In the genomic region with DNA sequence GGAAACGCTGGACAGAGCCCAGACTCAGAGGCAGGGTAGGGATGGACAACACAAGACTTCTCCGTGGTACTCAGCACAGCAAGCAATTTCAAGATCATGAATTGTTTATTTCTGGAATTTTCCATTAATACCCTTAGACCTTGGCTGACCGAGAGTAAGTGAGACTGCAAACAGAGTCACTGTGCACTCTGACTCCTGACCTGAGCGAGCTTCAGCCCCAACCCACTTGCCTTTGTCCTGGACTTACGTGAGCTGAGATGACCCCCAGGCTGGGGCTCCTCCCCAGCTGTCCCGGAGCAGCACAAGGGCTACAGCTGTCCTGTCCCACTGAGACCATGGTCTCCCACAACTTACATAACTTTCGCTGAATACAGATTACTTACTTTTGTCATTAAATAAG, we compare ENCODE assay signal across 15 mouse cellular contexts. TPM values are rescaled to one million over a fixed set of nuclear protein-coding genes. Genes with fewer than 3 reads are reported as not detected.
DNase-seq lines count a peak whose midpoint lies in the region; ATAC-seq lines count a peak whose summit lies in the region.
"Had no signal": no experiment of that assay in that cellular context is flagged by ENCODE, and none has a peak within 500 bp of the region (broad histone marks: within the 10 kb centered on the region; RNA-seq: fewer than 3 reads in every experiment).

No protein-coding gene starts in this region.

- peak overlapping the region; percentile 49 for H3K9ac ChIP-seq in lung, embryonic 16.5 days (ENCODE audit: low read length)
- H3K9ac ChIP-seq in intestine, embryonic 16.5 days (ENCODE audit: low read depth, low read length) = peak overlapping the region; percentile 34; the same call in 1 of the 2 replicates
- H3K9ac ChIP-seq in stomach, embryonic 15.5 days = no peak overlapping the region; the same call in 1 of the 2 replicates
- H3K9ac ChIP-seq: hindbrain, embryonic 12.5 days had no signal

- H3K27me3 ChIP-seq in heart, embryonic 10.5 days (ENCODE audit: insufficient read depth, poor library complexity, severe bottlenecking) = no peaks in the 10 kb centered on the region
- no peaks in the 10 kb centered on the region for H3K27me3 ChIP-seq in lung, embryonic 16.5 days (ENCODE audit: control insufficient read depth, insufficient read depth, low read depth, low read length)
- peaks cover 3% of the 10 kb centered on the region; the same call in 1 of the 2 replicates for H3K27me3 ChIP-seq in intestine, embryonic 16.5 days (replicated peaks; ENCODE audit: control insufficient read depth, insufficient read depth, low read length)
- H3K27me3 ChIP-seq in stomach, embryonic 15.5 days (replicated peaks) = no peaks in the 10 kb centered on the region
- H3K27me3 ChIP-seq: neural tube, embryonic 13.5 days had no signal

- DNase-seq in heart, embryonic 10.5 days (ENCODE audit: low spot score) = no peak
- no peak for DNase-seq in heart, postnatal 14 days
- DNase-seq in lung, postnatal 25 days (ENCODE audit: low spot score) = no peak
- DNase-seq in Muller cell, postnatal 12 days (ENCODE audit: inconsistent ontology term) = no peak
- DNase-seq: cerebellum, postnatal 25 days; left cerebral cortex, postnatal 4 days; midbrain, embryonic 14.5 days had no signal

- 0 out of 2 replicates have a peak, but pooled peaks cover 8% of the 10 kb centered on the region for H3K36me3 ChIP-seq in heart, embryonic 10.5 days
- H3K36me3 ChIP-seq in lung, embryonic 16.5 days (ENCODE audit: control insufficient read depth, insufficient read depth, low read length) = peaks cover 8% of the 10 kb centered on the region
- H3K36me3 ChIP-seq in intestine, embryonic 16.5 days (ENCODE audit: control insufficient read depth, insufficient read depth, low read length) = no peaks in the 10 kb centered on the region
- H3K36me3 ChIP-seq in stomach, embryonic 15.5 days = no peaks in the 10 kb centered on the region
- H3K36me3 ChIP-seq: hindbrain, embryonic 12.5 days; neural tube, embryonic 13.5 days had no signal

- peak overlapping the region; percentile 76; the same call in 1 of the 2 replicates for H3K27ac ChIP-seq in heart, embryonic 10.5 days
- peak overlapping the region; percentile 95 for H3K27ac ChIP-seq in lung, embryonic 16.5 days (ENCODE audit: low read length)
- peak overlapping the region; percentile 84 for H3K27ac ChIP-seq in intestine, embryonic 16.5 days (ENCODE audit: low read length)
- peak overlapping the region; percentile 83 for H3K27ac ChIP-seq in stomach, embryonic 15.5 days
- H3K27ac ChIP-seq: hindbrain, embryonic 12.5 days had no signal

- 68% methylated on average over 7 of the region's 7 CpGs for WGBS in heart, embryonic 10.5 days
- 34% methylated on average over 7 of the region's 7 CpGs for WGBS in lung, embryonic 16.5 days
- 53% methylated on average over 7 of the region's 7 CpGs for WGBS in intestine, embryonic 16.5 days
- 51% methylated on average over 7 of the region's 7 CpGs for WGBS in stomach, embryonic 15.5 days

- peaks cover 87% of the 10 kb centered on the region for H3K4me1 ChIP-seq in heart, embryonic 10.5 days
- H3K4me1 ChIP-seq in lung, embryonic 16.5 days (replicated peaks; ENCODE audit: control insufficient read depth, insufficient read depth, low read length) = peaks cover 58% of the 10 kb centered on the region
- peaks cover 50% of the 10 kb centered on the region for H3K4me1 ChIP-seq in intestine, embryonic 16.5 days (ENCODE audit: control insufficient read depth, insufficient read depth, low read length)
- H3K4me1 ChIP-seq in stomach, embryonic 15.5 days = peaks cover 51% of the 10 kb centered on the region

- H3K4me2 ChIP-seq in lung, embryonic 16.5 days (ENCODE audit: low read depth, low read length) = peak overlapping the region; percentile 32
- no peak overlapping the region; the same call in 1 of the 2 replicates for H3K4me2 ChIP-seq in intestine, embryonic 16.5 days (ENCODE audit: low read depth, low read length)
- peak overlapping the region; percentile 16; the same call in 1 of the 2 replicates for H3K4me2 ChIP-seq in stomach, embryonic 15.5 days
- H3K4me2 ChIP-seq: hindbrain, embryonic 12.5 days; neural tube, embryonic 13.5 days had no signal

- H3K9me3 ChIP-seq in heart, embryonic 10.5 days = no peaks in the 10 kb centered on the region
- H3K9me3 ChIP-seq in lung, embryonic 16.5 days (ENCODE audit: control insufficient read depth, low read length) = no peaks in the 10 kb centered on the region
- H3K9me3 ChIP-seq in intestine, embryonic 16.5 days (ENCODE audit: control insufficient read depth, low read length) = no peaks in the 10 kb centered on the region
- no peaks in the 10 kb centered on the region for H3K9me3 ChIP-seq in stomach, embryonic 15.5 days
- H3K9me3 ChIP-seq: hindbrain, embryonic 12.5 days; neural tube, embryonic 13.5 days had no signal

- H3K4me3 ChIP-seq in heart, embryonic 10.5 days = no peak overlapping the region
- no peak overlapping the region for H3K4me3 ChIP-seq in lung, embryonic 16.5 days (ENCODE audit: low read length)
- no peak overlapping the region for H3K4me3 ChIP-seq in intestine, embryonic 16.5 days (ENCODE audit: low read length)
- H3K4me3 ChIP-seq in stomach, embryonic 15.5 days (replicated peaks) = no peak overlapping the region
- H3K4me3 ChIP-seq: hindbrain, embryonic 12.5 days; neural tube, embryonic 13.5 days had no signal

- intact Hi-C loops in heart, postnatal 14 days (cut with DNase I) = no loop called here

- no peak for ATAC-seq in lung, embryonic 16.5 days (ENCODE audit: low read depth)
- no peak for ATAC-seq in intestine, embryonic 16.5 days
- ATAC-seq in stomach, embryonic 15.5 days (ENCODE audit: insufficient read depth, low FRiP score, low read depth) = no peak
- no peak for ATAC-seq in inflammation-experienced regulatory T-cells, adult 6 months

RNA-seq across cellular contexts. Expression of a gene that starts 11.9 kb away (rescaled TPM):
- 42.9 and 61.7 TPM in 2 replicates for polyA plus RNA-seq in heart, embryonic 10.5 days (2016; fragmentation: Nextera tagmentation; extraction: Ambion mirVana)
- total RNA-seq in heart, postnatal 14 days (2021) = 100 to 1,000 TPM; 113 to 133 TPM
- 45.2 and 47.8 TPM in 2 replicates for polyA plus RNA-seq in lung, embryonic 16.5 days (2015; fragmentation: Nextera tagmentation; extraction: Ambion mirVana)
- polyA plus RNA-seq in intestine, embryonic 16.5 days (2015; fragmentation: Nextera tagmentation; extraction: Ambion mirVana) = 18.7 and 19.3 TPM in 2 replicates
- polyA plus RNA-seq in stomach, embryonic 15.5 days (2015; fragmentation: Nextera tagmentation; extraction: Ambion mirVana) = 31.3 and 37.7 TPM in 2 replicates
- 10 to 100 TPM in 1 of 3 experiments, 1 to 10 TPM in 2; 7.4 to 12.5 (median 8.0) TPM for polyA plus RNA-seq in inflammation-experienced regulatory T-cells, adult 6 months (2017; shearing (Covaris generic))

RNA-seq across cellular contexts. Expression of a gene that starts 38.2 kb away (rescaled TPM):
- polyA plus RNA-seq in heart, embryonic 10.5 days (2016; fragmentation: Nextera tagmentation; extraction: Ambion mirVana) = not detected in 2 replicates
- not detected for total RNA-seq in heart, postnatal 14 days (2021)
- polyA plus RNA-seq in lung, embryonic 16.5 days (2015; fragmentation: Nextera tagmentation; extraction: Ambion mirVana) = not detected in 2 replicates
- not detected in 2 replicates for polyA plus RNA-seq in intestine, embryonic 16.5 days (2015; fragmentation: Nextera tagmentation; extraction: Ambion mirVana)
- polyA plus RNA-seq in stomach, embryonic 15.5 days (2015; fragmentation: Nextera tagmentation; extraction: Ambion mirVana) = not detected in 2 replicates
- polyA plus RNA-seq in inflammation-experienced regulatory T-cells, adult 6 months (2017; shearing (Covaris generic)) = not detected
- total RNA-seq: layer of hippocampus, adult 18-20 months; left cerebral cortex, postnatal 4 days had no signal
- polyA plus RNA-seq: hindbrain, embryonic 12.5 days; midbrain, embryonic 14.5 days; neural tube, embryonic 13.5 days; urinary bladder, adult 2 months had no signal

RNA-seq across cellular contexts. Expression of a gene that starts 51.3 kb away (rescaled TPM):
- 0.28 TPM in 1 of 2 replicates, not detected in the other for polyA plus RNA-seq in heart, embryonic 10.5 days (2016; fragmentation: Nextera tagmentation; extraction: Ambion mirVana)
- under 1 TPM; 0.07 to 0.12 TPM for total RNA-seq in heart, postnatal 14 days (2021)
- 0.08 and 0.16 TPM in 2 replicates for polyA plus RNA-seq in lung, embryonic 16.5 days (2015; fragmentation: Nextera tagmentation; extraction: Ambion mirVana)
- polyA plus RNA-seq in intestine, embryonic 16.5 days (2015; fragmentation: Nextera tagmentation; extraction: Ambion mirVana) = 0.31 TPM in 1 of 2 replicates, not detected in the other
- 0.15 and 0.31 TPM in 2 replicates for polyA plus RNA-seq in stomach, embryonic 15.5 days (2015; fragmentation: Nextera tagmentation; extraction: Ambion mirVana)
- under 1 TPM in 1 of 3 experiments, not detected in 2; 0.43 TPM for polyA plus RNA-seq in inflammation-experienced regulatory T-cells, adult 6 months (2017; shearing (Covaris generic))
